Mouse (Mus musculus) layer of hippocampus, postnatal 25 days (tissue): ENCODE results near the gene Gm8693. TPM values are rescaled to one million over a fixed set of nuclear protein-coding genes. Genes with fewer than 3 reads are reported as not detected.
"Not testable (repeated sequence)": the region's sequence is repeated elsewhere in the genome, so short reads cannot be mapped to it uniquely, and the experiment has no call there.

Experiments
- DNase-seq, 2 experiments: peaks; one replicate each; pipeline ENCODE4 v3.0.0; 2022; ENCODE audit warnings: mixed read lengths in 2 of 2, low spot score in 1 of 2; ENCODE audit errors: extremely low spot score in 1 of 2
- total RNA-seq, 2 experiments: library from RNA; stranded (reverse); gene quantifications; 2 replicates each; pipeline ENCODE4 v1.2.3; 2021

Gene Gm8693
- total RNA-seq, result not detected

- not testable (repeated sequence) for DNase-seq
These were observed at the start of gene Gm8693 for GRCm38 (mm10) chr7:22692217-22692616. TSS of gene Gm8693 (minus strand) at chr7:22692317.

DNA sequence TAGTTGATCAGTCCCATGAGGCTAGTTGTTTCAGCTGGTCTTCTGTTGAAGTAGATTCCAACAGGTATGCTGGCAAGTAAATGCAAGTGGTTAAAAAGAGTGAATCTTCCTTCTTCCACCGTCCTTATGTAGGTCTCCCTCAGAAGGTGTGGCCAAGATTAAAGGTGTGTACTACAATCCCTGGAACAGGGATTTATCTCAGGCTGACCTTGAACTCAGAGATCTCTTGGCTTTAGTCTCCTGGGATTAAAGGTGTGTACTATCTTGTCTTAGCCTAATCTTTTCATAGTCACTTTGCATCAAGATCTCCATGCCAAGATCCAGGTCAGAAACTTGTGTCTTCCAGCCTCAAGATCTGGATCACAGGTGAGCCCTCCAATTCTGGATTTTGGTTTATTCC lies 27.5 kb upstream of the Gm8693 start, which contains the start of gene Gm4567:
Gene Gm4567, minus strand, starts transcription at position 101 of the 400 bp plus-strand sequence.
- not testable (repeated sequence) for DNase-seq

GRCm38 (mm10) chr7:22657718-22658117 lies 34.4 kb downstream of the Gm8693 start, which contains the start of gene Vmn1r155:
TSS of gene Vmn1r155 (plus strand) at chr7:22658018.
- not testable (repeated sequence) for DNase-seq

Other genes starting within 250 kb of the Gm8693 start
- not detected for gene Gm10665, start 228.2 kb downstream of the Gm8693 start, total RNA-seq
- not detected for gene Vmn1r151, start 192.6 kb downstream of the Gm8693 start, total RNA-seq
- not detected for gene Vmn1r152, start 169.3 kb downstream of the Gm8693 start, total RNA-seq
- gene Gm8677, start 157.4 kb downstream of the Gm8693 start, total RNA-seq, result not detected
- gene Gm4201, start 127.0 kb downstream of the Gm8693 start, total RNA-seq, result not detected
- not detected for gene Gm4565, start 104.2 kb downstream of the Gm8693 start, total RNA-seq
- gene Vmn1r155, start 34.3 kb downstream of the Gm8693 start, total RNA-seq, result not detected
- gene Gm4567, start 27.4 kb upstream of the Gm8693 start, total RNA-seq, result not detected
- gene Vmn1r157, start 69.4 kb upstream of the Gm8693 start, total RNA-seq, result not detected
- gene Vmn1r158, start 98.5 kb upstream of the Gm8693 start, total RNA-seq, result not detected
- not detected for gene Vmn1r159, start 151.3 kb upstream of the Gm8693 start, total RNA-seq
- not detected for gene Vmn1r160, start 178.9 kb upstream of the Gm8693 start, total RNA-seq